Mouse (Mus musculus): ENCODE results near the gene Prps1l1.

The Prps1l1 gene

DNA sequence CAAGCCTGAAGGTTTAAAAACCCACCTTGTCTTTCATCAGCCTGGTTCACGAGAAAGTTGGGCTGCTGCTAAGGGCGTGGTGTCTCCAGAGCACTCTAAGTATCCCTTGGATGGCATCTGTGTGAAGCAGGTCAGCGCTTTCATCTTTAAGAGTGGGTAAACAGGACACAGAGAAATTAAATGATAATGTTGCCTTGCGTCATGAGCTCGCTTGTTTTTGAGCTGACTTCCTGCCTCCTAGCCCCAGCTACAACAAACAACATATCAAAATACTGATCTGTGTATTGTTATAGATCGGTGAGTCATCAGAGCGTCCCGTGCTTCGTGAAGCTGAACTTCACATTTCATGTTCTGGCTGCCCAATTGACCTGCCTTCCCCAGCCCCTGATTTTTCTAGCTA, 36.7 kb downstream of the Prps1l1 start:
- ATAC-seq (ENCODE audit: insufficient number of reproducible peaks, low FRiP score, low TSS enrichment): no peak

DNA sequence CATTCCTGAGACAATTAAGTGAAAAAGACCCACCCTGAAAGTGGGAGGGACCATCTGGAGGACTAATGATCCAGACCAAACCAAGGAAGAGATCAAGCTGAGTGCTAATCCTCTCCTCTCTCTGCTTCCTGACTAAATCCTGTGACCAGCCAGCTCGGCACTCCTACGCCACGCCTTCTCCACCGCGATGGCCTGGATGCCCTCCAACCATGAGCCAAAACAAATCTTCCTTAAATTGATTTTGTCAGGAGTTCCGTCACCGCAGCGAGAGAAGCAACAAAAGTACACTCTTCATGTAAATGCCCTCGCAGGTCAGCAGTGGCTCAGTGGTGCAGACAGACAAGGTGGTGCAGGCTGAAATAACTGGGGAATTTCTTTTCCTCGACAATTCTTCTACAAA, 37.5 kb downstream of the Prps1l1 start:
- ATAC-seq (ENCODE audit: insufficient number of reproducible peaks, low FRiP score, low TSS enrichment): no peak

DNA sequence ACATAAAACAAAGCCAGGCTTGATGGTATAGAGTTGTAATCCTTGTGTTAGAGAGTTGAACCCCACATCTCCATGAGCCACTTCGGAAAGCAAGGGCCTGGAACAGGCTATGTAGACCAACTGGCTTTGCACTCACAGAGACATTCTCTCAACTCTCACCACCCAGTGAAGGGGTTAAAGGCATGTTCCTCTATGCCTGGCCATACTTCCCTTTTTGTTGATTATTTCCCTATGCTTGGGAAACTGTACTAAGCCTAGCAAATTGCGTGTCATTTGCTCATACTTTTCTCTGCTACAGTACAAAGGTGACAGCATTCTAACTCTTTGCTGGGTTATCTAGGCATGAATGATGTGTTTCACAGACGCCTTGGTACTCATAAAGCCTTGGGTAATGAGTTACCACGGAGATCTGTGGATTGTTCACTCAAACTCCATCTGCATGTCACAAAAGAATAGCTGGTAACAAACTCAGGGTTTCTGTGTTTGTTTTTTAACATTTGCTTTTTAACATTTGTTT, 41.4 kb downstream of the Prps1l1 start:
- no peak for ATAC-seq (ENCODE audit: insufficient number of reproducible peaks, low FRiP score, low TSS enrichment)

DNA sequence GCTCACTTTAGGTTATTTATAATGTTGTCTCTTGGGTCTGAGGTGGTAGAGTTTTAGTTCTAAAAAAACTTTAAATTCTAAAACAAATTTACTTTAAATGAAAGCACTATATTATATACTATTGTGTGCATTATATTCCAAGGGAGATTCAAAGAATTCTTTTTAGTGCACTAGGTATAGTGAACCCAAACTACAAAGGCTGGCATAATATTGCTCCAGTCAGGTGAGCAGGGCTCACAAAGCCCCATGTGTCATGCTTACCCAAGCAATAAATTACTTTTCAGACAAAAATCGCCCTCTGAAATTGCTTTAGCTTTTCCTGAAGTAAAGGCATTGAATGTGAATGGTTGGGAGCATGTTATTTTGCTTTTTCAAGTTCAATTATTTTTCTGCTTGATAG, 43.0 kb downstream of the Prps1l1 start:
- ATAC-seq (ENCODE audit: insufficient number of reproducible peaks, low FRiP score, low TSS enrichment): no peak
